Mouse (Mus musculus) lung, adult 2 months (tissue): ENCODE data around the gene Ect2. TPM values are rescaled to one million over a fixed set of nuclear protein-coding genes. Genes with fewer than 3 reads are reported as not detected.

Experiments
- DNase-seq: peaks from one replicate; pipeline ENCODE4 v3.0.0; 2022
- H3K4me1 ChIP-seq: fragments of 200-500 bp; 2 replicates; pipeline ENCODE4 v1.6.1; 2011; ENCODE audit warnings: low read length; ENCODE audit not compliant: control insufficient read depth, insufficient read depth
- H3K4me3 ChIP-seq: fragments of 200-500 bp; replicated peaks from 2 replicates; pipeline ENCODE3; 2011; ENCODE audit warnings: low read depth, mild to moderate bottlenecking, control low read depth, low read length; ENCODE audit errors: extremely low read depth
- CTCF ChIP-seq: fragments of 200-500 bp; IDR thresholded peaks from 2 replicates; pipeline ENCODE4 v1.5.1; 2011; ENCODE audit warnings: mild to moderate bottlenecking, low read length, control low read depth; ENCODE audit not compliant: insufficient read depth
- POLR2A ChIP-seq: fragments of 200-500 bp; IDR thresholded peaks from 2 replicates; pipeline ENCODE4 v1.6.1; 2011; ENCODE audit warnings: low read depth, mild to moderate bottlenecking, control low read depth, low read length, borderline replicate concordance; ENCODE audit errors: extremely low read depth
- WGBS: fragments of 180-500 bp; shearing (Covaris S2); methylation state at CpG from one replicate; pipeline ENCODE4 v1.1.7; 2018; 5-methylcytosine and 5-hydroxymethylcytosine counted together
- polyA plus RNA-seq: library from polyadenylated mRNA; depleted of rRNA; stranded (reverse); fragments of >200 nt; gene quantifications from 2 replicates; pipeline ENCODE4 v1.2.3, GENCODE M21; 2012

Ect2 gene
- polyA plus RNA-seq, 1 experiment = 0.86 TPM

GRCm38 (mm10) chr3:27161645-27162409 lies 8.1 kb upstream of the Ect2 start:
- TF ChIP-seq POLR2A (no peak), CTCF (no peak)
- no peaks in the 10 kb centered on the region for H3K4me1 ChIP-seq
- no peak overlapping the region for H3K4me3 ChIP-seq
- no peak for DNase-seq
- WGBS = 79% methylated on average over 6 of the region's 6 CpGs

- 55% methylated on average over 4 of the region's 4 CpGs for WGBS
- no peak overlapping the region for H3K4me3 ChIP-seq
- TF ChIP-seq POLR2A (no peak), CTCF (no peak)
- no peak for DNase-seq
- H3K4me1 ChIP-seq = peaks cover 2% of the 10 kb centered on the region; the same call in 1 of the 2 replicates
Measured at GRCm38 (mm10) chr3:27158910-27159309, 5.2 kb upstream of the Ect2 start.

- DNase-seq = peak; percentile 16
- TF ChIP-seq CTCF = no peak
- no peak for TF ChIP-seq POLR2A
- peaks cover 2% of the 10 kb centered on the region; the same call in 1 of the 2 replicates for H3K4me1 ChIP-seq
- H3K4me3 ChIP-seq = no peak overlapping the region
- 53% methylated on average over 3 of the region's 3 CpGs for WGBS
Measured at GRCm38 (mm10) chr3:27156594-27156949, 2.9 kb upstream of the Ect2 start.

- no peak overlapping the region for H3K4me3 ChIP-seq
- peak; percentile 25 for DNase-seq
- peaks cover 2% of the 10 kb centered on the region; the same call in 1 of the 2 replicates for H3K4me1 ChIP-seq
- WGBS = 50% methylated on average over 9 of the region's 9 CpGs
- no peak for TF ChIP-seq CTCF
- TF ChIP-seq POLR2A = no peak
Measured at GRCm38 (mm10) chr3:27155856-27156593, 2.3 kb upstream of the Ect2 start.

- no peak for TF ChIP-seq CTCF
- no peak for TF ChIP-seq POLR2A
- DNase-seq = peak; percentile 64
- no peak overlapping the region for H3K4me3 ChIP-seq
- WGBS = 36% methylated on average over 6 of the region's 6 CpGs
- peaks cover 2% of the 10 kb centered on the region; the same call in 1 of the 2 replicates for H3K4me1 ChIP-seq
Measured at GRCm38 (mm10) chr3:27155051-27155855, 1.6 kb upstream of the Ect2 start.

GRCm38 (mm10) chr3:27154280-27154679 lies 602 bp upstream of the Ect2 start:
- TF ChIP-seq CTCF = no peak
- no peak for TF ChIP-seq POLR2A
- peaks cover 2% of the 10 kb centered on the region; the same call in 1 of the 2 replicates for H3K4me1 ChIP-seq
- WGBS = 46% methylated on average over 2 of the region's 2 CpGs
- no peak overlapping the region for H3K4me3 ChIP-seq
- DNase-seq = no peak

GRCm38 (mm10) chr3:27153191-27153671 lies 447 bp downstream of the Ect2 start:
- Histone ChIP-seq H3K4me3 (peak overlapping the region; percentile 79), H3K4me1 (peaks cover 2% of the 10 kb centered on the region; the same call in 1 of the 2 replicates)
- no peak for DNase-seq
- WGBS = under 1% methylated on average over 30 of the region's 31 CpGs
- TF ChIP-seq CTCF (no peak), POLR2A (no peak)

GRCm38 (mm10) chr3:27145733-27146132 lies 7.9 kb downstream of the Ect2 start:
- no peak for TF ChIP-seq CTCF
- no peak for TF ChIP-seq POLR2A
- Histone ChIP-seq H3K4me3 (no peak overlapping the region), H3K4me1 (no peaks in the 10 kb centered on the region)
- WGBS = 77% methylated on average over 7 of the region's 7 CpGs
- no peak for DNase-seq

GRCm38 (mm10) chr3:27143570-27143969 lies 10.1 kb downstream of the Ect2 start:
- no peak overlapping the region for H3K4me3 ChIP-seq
- TF ChIP-seq POLR2A (no peak), CTCF (no peak)
- no peaks in the 10 kb centered on the region for H3K4me1 ChIP-seq
- 88% methylated on average over 7 of the region's 7 CpGs for WGBS
- no peak for DNase-seq

GRCm38 (mm10) chr3:27140101-27140500 lies 13.6 kb downstream of the Ect2 start:
- DNase-seq = no peak
- no peak for TF ChIP-seq POLR2A
- no peak for TF ChIP-seq CTCF
- WGBS = 85% methylated on average over 8 of the region's 8 CpGs
- no peak overlapping the region for H3K4me3 ChIP-seq
- no peaks in the 10 kb centered on the region; the same call in 1 of the 2 replicates for H3K4me1 ChIP-seq
